In the genomic region with DNA sequence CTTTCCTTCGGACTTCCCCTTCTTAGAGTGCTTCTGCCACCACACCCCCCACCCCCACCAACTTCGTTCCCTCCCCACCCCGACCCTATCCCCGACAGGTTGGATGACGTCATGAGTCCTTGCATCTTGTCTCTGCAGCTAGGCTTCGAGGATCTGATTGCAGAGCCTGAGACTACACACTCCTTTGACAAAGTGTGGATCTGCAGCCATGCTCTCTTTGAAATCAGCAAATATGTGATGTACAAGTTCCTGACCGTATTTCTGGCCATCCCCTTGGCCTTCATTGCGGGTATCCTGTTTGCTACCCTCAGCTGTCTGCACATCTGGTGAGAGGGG, we compare ENCODE assay signal across 8 mouse cellular contexts. TPM values are rescaled to one million over a fixed set of nuclear protein-coding genes. Genes with fewer than 3 reads are reported as not detected.
DNase-seq lines count a peak whose midpoint lies in the region; ATAC-seq and TF ChIP-seq lines count a peak whose summit lies in the region.

No protein-coding gene starts in this region.

- H3K4me1 ChIP-seq in embryonic facial prominence, embryonic 13.5 days = peaks cover 18% of the 10 kb centered on the region
- peaks cover 8% of the 10 kb centered on the region for H3K4me1 ChIP-seq in hindbrain, embryonic 12.5 days

- 24% methylated on average over 8 of the region's 8 CpGs for WGBS in embryonic facial prominence, embryonic 13.5 days
- 30% methylated on average over 8 of the region's 8 CpGs for whole genome bisulfite sequencing in hindbrain, embryonic 12.5 days

- peak overlapping the region; percentile 75 for H3K4me3 ChIP-seq in layer of hippocampus, adult 2 months
- peak overlapping the region; percentile 57 for H3K4me3 ChIP-seq in embryonic facial prominence, embryonic 13.5 days
- H3K4me3 ChIP-seq in hindbrain, embryonic 12.5 days = peak overlapping the region; percentile 51

- TF ChIP-seq CTCF in layer of hippocampus, adult 2 months (conservative IDR thresholded peaks at IDR 0.05) = no peak

- H3K27ac ChIP-seq in layer of hippocampus, adult 2 months = peak overlapping the region; percentile 86
- H3K27ac ChIP-seq in embryonic facial prominence, embryonic 13.5 days = peak overlapping the region; percentile 33; the same call in 1 of the 2 replicates
- no peak overlapping the region for H3K27ac ChIP-seq in hindbrain, embryonic 12.5 days

- H3K9me3 ChIP-seq in embryonic facial prominence, embryonic 13.5 days = no peaks in the 10 kb centered on the region
- no peaks in the 10 kb centered on the region for H3K9me3 ChIP-seq in hindbrain, embryonic 12.5 days (replicated peaks)

- no peaks in the 10 kb centered on the region for H3K36me3 ChIP-seq in embryonic facial prominence, embryonic 13.5 days
- H3K36me3 ChIP-seq in hindbrain, embryonic 12.5 days = no peaks in the 10 kb centered on the region

- H3K9ac ChIP-seq in embryonic facial prominence, embryonic 13.5 days = peak overlapping the region; percentile 76
- H3K9ac ChIP-seq in hindbrain, embryonic 12.5 days = peak overlapping the region; percentile 72; the same call in 1 of the 2 replicates

- ATAC-seq in embryonic facial prominence, embryonic 13.5 days (ENCODE audit: insufficient number of reproducible peaks, insufficient read depth, low FRiP score, low TSS enrichment, low read depth) = no peak
- peak; percentile 51 for ATAC-seq in hindbrain, embryonic 12.5 days (ENCODE audit: low FRiP score)
- peak; percentile 50; the same call in 1 of the 2 replicates for ATAC-seq in megakaryocyte, adult 5-6 weeks (ENCODE audit: poor library complexity, severe bottlenecking)
- no peak for ATAC-seq in erythroblast, adult 5-6 weeks (replicated peaks; ENCODE audit: low FRiP score, poor library complexity, severe bottlenecking)

- no peak for DNase-seq in layer of hippocampus, adult 2 months (ENCODE audit: low spot score in 2 of 2)
- DNase-seq in layer of hippocampus, adult 9-11 months = no peak
- no peak for DNase-seq in thymus, postnatal 0 days (ENCODE audit: low spot score)
- no peak for DNase-seq in spleen, postnatal 4 days (ENCODE audit: low spot score in 2 of 2)

- H3K27me3 ChIP-seq in embryonic facial prominence, embryonic 13.5 days = peaks cover 11% of the 10 kb centered on the region
- peaks cover 9% of the 10 kb centered on the region for H3K27me3 ChIP-seq in hindbrain, embryonic 12.5 days

- H3K4me2 ChIP-seq in embryonic facial prominence, embryonic 13.5 days = peak overlapping the region; percentile 94
- H3K4me2 ChIP-seq in hindbrain, embryonic 12.5 days (replicated peaks) = peak overlapping the region; percentile 95

RNA-seq across cellular contexts. Expression of a gene that starts 0.7 kb away (rescaled TPM):
- 10 to 100 TPM; 21.8 to 22.1 TPM for total RNA-seq in layer of hippocampus, adult 2 months (2021)
- polyA plus RNA-seq in embryonic facial prominence, embryonic 13.5 days (2015; fragmentation: Nextera tagmentation; extraction: Ambion mirVana) = 15.6 and 15.8 TPM in 2 replicates
- 8.4 and 8.5 TPM in 2 replicates for polyA plus RNA-seq in hindbrain, embryonic 12.5 days (2016; fragmentation: Nextera tagmentation; extraction: Ambion mirVana)
- total RNA-seq in megakaryocyte, adult 5-6 weeks (2015) = 15.2 and 16.2 TPM in 2 replicates
- 8.4 and 9.1 TPM in 2 replicates for total RNA-seq in megakaryocyte, adult 5-6 weeks (2017)
- 2.7 and 9.4 TPM in 2 replicates for total RNA-seq in erythroblast, adult 5-6 weeks (2015; ENCODE audit: low replicate concordance)
- total RNA-seq in erythroblast, adult 5-6 weeks (2017; ENCODE audit: low replicate concordance) = 0.98 TPM in 1 of 2 replicates, not detected in the other
- 10.4 and 11.1 TPM in 2 replicates for polyA plus RNA-seq in thymus, postnatal 0 days (2015; fragmentation: Nextera tagmentation; extraction: Ambion mirVana)

RNA-seq across cellular contexts. Expression of a gene that starts 24.4 kb away (rescaled TPM):
- 10 to 100 TPM; 17.0 to 30.6 TPM for total RNA-seq in layer of hippocampus, adult 2 months (2021)
- polyA plus RNA-seq in embryonic facial prominence, embryonic 13.5 days (2015; fragmentation: Nextera tagmentation; extraction: Ambion mirVana) = 77.5 and 88.7 TPM in 2 replicates
- polyA plus RNA-seq in hindbrain, embryonic 12.5 days (2016; fragmentation: Nextera tagmentation; extraction: Ambion mirVana) = 15.3 and 17.3 TPM in 2 replicates
- total RNA-seq in megakaryocyte, adult 5-6 weeks (2015) = not detected in 2 replicates
- not detected in 2 replicates for total RNA-seq in megakaryocyte, adult 5-6 weeks (2017)
- total RNA-seq in erythroblast, adult 5-6 weeks (2015; ENCODE audit: low replicate concordance) = not detected in 2 replicates
- not detected in 2 replicates for total RNA-seq in erythroblast, adult 5-6 weeks (2017; ENCODE audit: low replicate concordance)
- 42.1 and 46.4 TPM in 2 replicates for polyA plus RNA-seq in thymus, postnatal 0 days (2015; fragmentation: Nextera tagmentation; extraction: Ambion mirVana)

Comparison
In these comparisons a context has a peak if more than half of its experiments do, and no peak if none do; other contexts are left out.
1. ATAC-seq: peak in hindbrain, embryonic 12.5 days (single experiment) and megakaryocyte, adult 5-6 weeks (single experiment); none in embryonic facial prominence, embryonic 13.5 days (single experiment) and erythroblast, adult 5-6 weeks (single experiment).
2. RNA of a gene that starts 24.4 kb away (total RNA-seq): 17.0 to 30.6 TPM in layer of hippocampus, adult 2 months; not detected in megakaryocyte, adult 5-6 weeks and not detected in erythroblast, adult 5-6 weeks; every median in the first group is over 10 times any median in the second.
3. Peak in every context shown above with its lines, with median percentiles within 50 percentile points of each other: H3K4me3 ChIP-seq.